In genomic region chr4:141240617-141241016, GRCm38 (mm10) we compare ENCODE assay signal across 8 mouse cellular contexts. TPM values are rescaled to one million over a fixed set of nuclear protein-coding genes. Genes with fewer than 3 reads are reported as not detected.
DNase-seq lines count a peak whose midpoint lies in the region; ATAC-seq and TF ChIP-seq lines count a peak whose summit lies in the region.

No protein-coding gene starts in this region.

- peaks cover 87% of the 10 kb centered on the region for H3K27me3 ChIP-seq in heart, embryonic 11.5 days (ENCODE audit: control insufficient read depth, insufficient read depth, low read length)
- no peaks in the 10 kb centered on the region for H3K27me3 ChIP-seq in kidney, adult 2 months (replicated peaks; ENCODE audit: control insufficient read depth, insufficient read depth, low read length)
- peaks cover 22% of the 10 kb centered on the region for H3K27me3 ChIP-seq in thymus, adult 2 months (ENCODE audit: control insufficient read depth, insufficient read depth, low read length)

- no peak for TF ChIP-seq CTCF in kidney, adult 2 months (conservative IDR thresholded peaks at IDR 0.05; ENCODE audit: insufficient read depth, insufficient read length, low read depth, low read length)
- no peak for TF ChIP-seq CTCF in lung, adult 2 months (IDR thresholded peaks at IDR 0.05; ENCODE audit: insufficient read depth, low read length)
- no peak for TF ChIP-seq CTCF in thymus, adult 2 months (IDR thresholded peaks at IDR 0.05; ENCODE audit: borderline replicate concordance, control insufficient read depth, extremely low read depth, insufficient read depth, low read length, poor library complexity)

- no peak overlapping the region for H3K9ac ChIP-seq in heart, embryonic 11.5 days (ENCODE audit: low read depth, low read length)

- no peak for DNase-seq in heart, postnatal 25 days (ENCODE audit: low spot score)
- peak; percentile 67 for DNase-seq in embryo, embryonic 10 days (ENCODE audit: low spot score)
- peak; percentile 92 for DNase-seq in kidney, adult 2 months
- peak; percentile 63 for DNase-seq in lung, adult 2 months
- no peak for DNase-seq in T-cell, adult 2 months (ENCODE audit: low spot score)
- DNase-seq in cerebellum, adult 11 months, result no peak
- no peak for DNase-seq in thymus, adult 2 months

- no peaks in the 10 kb centered on the region for H3K36me3 ChIP-seq in heart, embryonic 11.5 days (ENCODE audit: control insufficient read depth, insufficient read depth, low read length)
- H3K36me3 ChIP-seq in kidney, adult 2 months (ENCODE audit: control insufficient read depth, insufficient read depth, low read length), result no peaks in the 10 kb centered on the region
- no peaks in the 10 kb centered on the region for H3K36me3 ChIP-seq in thymus, adult 2 months (ENCODE audit: control insufficient read depth, insufficient read depth, low read length)

- no peak for TF ChIP-seq POLR2A in kidney, adult 2 months (IDR thresholded peaks at IDR 0.05; ENCODE audit: low read depth, low read length)
- TF ChIP-seq POLR2A in lung, adult 2 months (IDR thresholded peaks at IDR 0.05; ENCODE audit: borderline replicate concordance, extremely low read depth, low read depth, low read length), result 0 out of 2 replicates have a peak, but pooled peaks have one; percentile 10
- TF ChIP-seq POLR2A in thymus, adult 2 months (IDR thresholded peaks at IDR 0.05; ENCODE audit: control insufficient read depth, extremely low read depth, insufficient read depth, low read length, poor library complexity), result no peak

- no peak overlapping the region for H3K4me3 ChIP-seq in heart, embryonic 11.5 days (ENCODE audit: low read depth, low read length)
- no peak overlapping the region for H3K4me3 ChIP-seq in kidney, adult 2 months (ENCODE audit: insufficient read depth, low read depth, low read length)
- no peak overlapping the region for H3K4me3 ChIP-seq in lung, adult 2 months (replicated peaks; ENCODE audit: extremely low read depth, low read depth, low read length)
- no peak overlapping the region for H3K4me3 ChIP-seq in thymus, adult 2 months (ENCODE audit: control insufficient read depth, insufficient read depth, low read length)

- ATAC-seq in heart, embryonic 11.5 days (replicated peaks; ENCODE audit: insufficient number of reproducible peaks, low FRiP score, low TSS enrichment), result no peak

- H3K4me2 ChIP-seq in heart, embryonic 11.5 days, result peak overlapping the region; percentile 77

- intact Hi-C loops in heart, postnatal 25 days (cut with DNase I), result no loop called here

- no peak overlapping the region for H3K27ac ChIP-seq in heart, embryonic 11.5 days (ENCODE audit: low read depth, low read length)
- no peak overlapping the region for H3K27ac ChIP-seq in kidney, adult 2 months (ENCODE audit: insufficient read depth, low read depth, low read length)
- H3K27ac ChIP-seq in thymus, adult 2 months (ENCODE audit: control insufficient read depth, insufficient read depth, low read length), result no peak overlapping the region

- WGBS in heart, embryonic 11.5 days (ENCODE audit: insufficient replicate concordance), result 2% methylated on average over 14 of the region's 14 CpGs
- WGBS in kidney, adult 2 months, result 5% methylated on average over 14 of the region's 14 CpGs
- 6% methylated on average over 14 of the region's 14 CpGs for WGBS in lung, adult 2 months
- 9% methylated on average over 14 of the region's 14 CpGs for WGBS in thymus, adult 2 months

- H3K4me1 ChIP-seq in heart, embryonic 11.5 days (ENCODE audit: control insufficient read depth, insufficient read depth, low read length), result peaks cover 21% of the 10 kb centered on the region
- H3K4me1 ChIP-seq in kidney, adult 2 months (ENCODE audit: control insufficient read depth, insufficient read depth, low read length), result peaks cover 22% of the 10 kb centered on the region
- peaks cover 9% of the 10 kb centered on the region for H3K4me1 ChIP-seq in lung, adult 2 months (ENCODE audit: control insufficient read depth, insufficient read depth, low read length)
- peaks cover 7% of the 10 kb centered on the region for H3K4me1 ChIP-seq in thymus, adult 2 months (replicated peaks; ENCODE audit: control insufficient read depth, insufficient read depth, low read length)

- H3K9me3 ChIP-seq in heart, embryonic 11.5 days (replicated peaks; ENCODE audit: control insufficient read depth, low read length), result no peaks in the 10 kb centered on the region

RNA-seq across cellular contexts. Expression of gene Arhgef19, which starts 1.3 kb away (rescaled TPM):
- 1.2 and 1.3 TPM in 2 replicates for polyA plus RNA-seq in heart, embryonic 11.5 days (2014; fragmentation: Nextera tagmentation; extraction: Ambion mirVana)
- total RNA-seq in heart, postnatal 25 days (2021), result 10 to 100 TPM; 28.5 to 36.4 TPM
- 4.9 and 5.1 TPM in 2 replicates for polyA plus RNA-seq in kidney, adult 2 months (2012; rRNA removed)
- 11.5 and 15.3 TPM in 2 replicates for polyA plus RNA-seq in lung, adult 2 months (2012; rRNA removed)
- polyA plus RNA-seq in thymus, adult 2 months (2012; rRNA removed), result 2.6 and 2.8 TPM in 2 replicates

RNA-seq across cellular contexts. Expression of gene Rsg1, which starts 26.9 kb away (rescaled TPM):
- polyA plus RNA-seq in heart, embryonic 11.5 days (2014; fragmentation: Nextera tagmentation; extraction: Ambion mirVana), result 2.0 and 2.4 TPM in 2 replicates
- total RNA-seq in heart, postnatal 25 days (2021), result under 1 TPM; 0.45 to 0.60 TPM
- 1.2 and 1.6 TPM in 2 replicates for polyA plus RNA-seq in kidney, adult 2 months (2012; rRNA removed)
- polyA plus RNA-seq in lung, adult 2 months (2012; rRNA removed), result 1.9 and 3.7 TPM in 2 replicates
- 3.5 and 3.6 TPM in 2 replicates for polyA plus RNA-seq in thymus, adult 2 months (2012; rRNA removed)

Comparison
In these comparisons a context has a peak if more than half of its experiments do, and no peak if none do; other contexts are left out.
1. DNase-seq: peak in embryo, embryonic 10 days (single experiment), kidney, adult 2 months (single experiment) and lung, adult 2 months (single experiment); none in heart, postnatal 25 days (single experiment), T-cell, adult 2 months (single experiment), cerebellum, adult 11 months (single experiment) and thymus, adult 2 months (single experiment).